Mouse (Mus musculus): ENCODE measurements at regions not wholly inside any gene's neighbourhood (a gene's known extent, or its start where the extent isn't known, plus 50 kb on each side); places are given as distances from the start of the nearest gene placed in this dataset.

DNA sequence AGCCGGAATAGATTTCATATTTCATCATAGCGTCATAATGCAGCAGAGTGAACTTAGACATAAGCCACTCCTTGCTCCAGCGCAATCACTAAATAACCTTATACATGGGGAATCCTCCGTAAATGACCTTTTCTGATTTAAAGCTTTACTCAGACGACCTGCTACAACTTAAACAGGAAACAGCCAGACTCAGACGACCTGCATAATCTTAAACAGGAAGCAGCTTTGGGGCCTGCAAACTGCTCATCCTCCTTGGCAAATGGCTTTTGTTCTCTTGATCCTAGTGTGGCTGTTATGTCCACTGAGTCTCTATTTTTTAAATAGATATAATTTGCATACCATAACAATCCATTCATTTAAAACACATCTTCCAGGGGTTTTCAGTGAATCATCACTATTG, 76.9 kb upstream of the Magi3 start:
- TF ChIP-seq CTCF (IDR thresholded peaks at IDR 0.05; ENCODE audit: low read depth, low read length) (no peak), POLR2A (IDR thresholded peaks at IDR 0.05; ENCODE audit: extremely low read depth, insufficient read depth, low read length) (no peak)
